Mouse (Mus musculus): ENCODE results near the gene Rhbdl2. TPM values are rescaled to one million over a fixed set of nuclear protein-coding genes. Genes with fewer than 3 reads are reported as not detected.

Rhbdl2 gene
- total RNA-seq, 1 experiment: 2.7 TPM

DNA sequence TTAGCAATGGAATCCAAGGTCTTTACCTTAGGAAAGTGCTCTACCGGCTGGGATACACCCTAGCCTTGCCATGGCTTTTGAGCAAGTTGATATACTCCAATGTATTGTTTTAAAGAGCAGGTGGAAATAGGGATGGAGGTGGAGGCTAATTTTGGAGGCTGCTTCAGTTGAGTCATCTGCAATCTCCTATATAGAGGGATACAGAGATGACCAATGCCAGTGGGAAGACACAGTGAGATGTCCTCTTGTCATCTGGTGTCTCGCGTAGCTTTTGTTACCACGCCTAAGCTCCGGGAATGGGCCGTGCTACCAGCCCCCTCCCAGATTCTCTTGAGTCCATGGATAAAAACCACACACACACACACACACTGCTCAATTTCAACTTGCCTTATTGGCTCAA is 5.5 kb downstream of the Rhbdl2 start:
- Histone ChIP-seq H3K27ac (ENCODE audit: insufficient read depth, low read depth, low read length, poor library complexity, severe bottlenecking) (no peak overlapping the region), H3K4me1 (ENCODE audit: control insufficient read depth in 2 of 2, insufficient read depth in 2 of 2, low read length in 2 of 2, poor library complexity in 1 of 2) (no peaks in the 10 kb centered on the region), H3K9ac (ENCODE audit: insufficient read depth, low read depth, low read length, poor library complexity, severe bottlenecking) (no peak overlapping the region), H3K9me3 (ENCODE audit: control insufficient read depth, insufficient read depth, low read depth, low read length) (no peaks in the 10 kb centered on the region), H3K4me3 (ENCODE audit: insufficient read depth in 1 of 2, low read depth in 1 of 2, low read length in 2 of 2, poor library complexity in 1 of 2, severe bottlenecking in 1 of 2) (no peak overlapping the region), H3K36me3 (ENCODE audit: control insufficient read depth, insufficient read depth, low read length, poor library complexity, severe bottlenecking) (no peaks in the 10 kb centered on the region)
- no peak for TF ChIP-seq MAFK (IDR thresholded peaks at IDR 0.05; ENCODE audit: insufficient read depth, low read depth, low read length)
- no peak for TF ChIP-seq CHD2 (IDR thresholded peaks at IDR 0.05; ENCODE audit: low read depth, low read length)
- no peak for TF ChIP-seq ZNF384 (IDR thresholded peaks at IDR 0.05; ENCODE audit: low read depth, low read length)
- TF ChIP-seq HCFC1 (IDR thresholded peaks at IDR 0.05; ENCODE audit: borderline replicate concordance, insufficient read depth, low read length): no peak
- no peak for TF ChIP-seq ZC3H11A (IDR thresholded peaks at IDR 0.05; ENCODE audit: borderline replicate concordance, low read depth, low read length)
- in situ Hi-C loops (cut with MboI; ENCODE audit: low sequenced_read_pairs in 2 of 2, unreplicated experiment in 2 of 2): no loop called here
- no peak for DNase-seq (ENCODE audit: low read depth, low spot score)

DNA sequence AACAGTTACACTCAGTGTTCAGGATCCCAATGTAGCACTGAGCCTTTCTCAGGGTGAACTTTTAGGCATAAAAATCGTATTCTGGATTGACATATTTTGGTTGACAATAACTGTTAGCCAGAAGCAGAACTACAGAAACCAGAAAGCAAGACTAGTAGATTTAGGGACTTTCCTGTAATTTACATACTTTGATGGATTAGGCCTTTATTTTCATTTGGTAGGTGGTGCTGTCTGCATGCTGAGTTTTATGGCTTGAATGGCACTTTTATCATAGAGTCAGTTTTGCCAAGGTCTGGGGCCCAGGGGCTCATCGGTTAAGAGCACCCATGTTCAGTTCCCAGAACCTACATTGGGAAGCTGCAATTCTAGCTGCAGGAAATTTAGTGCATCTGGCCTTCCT is 7.4 kb downstream of the Rhbdl2 start:
- no peak for TF ChIP-seq ZNF384 (IDR thresholded peaks at IDR 0.05; ENCODE audit: low read depth, low read length)
- no peak for TF ChIP-seq HCFC1 (IDR thresholded peaks at IDR 0.05; ENCODE audit: borderline replicate concordance, insufficient read depth, low read length)
- no peak for TF ChIP-seq MAFK (IDR thresholded peaks at IDR 0.05; ENCODE audit: insufficient read depth, low read depth, low read length)
- TF ChIP-seq CHD2 (IDR thresholded peaks at IDR 0.05; ENCODE audit: low read depth, low read length): no peak
- no peak for TF ChIP-seq ZC3H11A (IDR thresholded peaks at IDR 0.05; ENCODE audit: borderline replicate concordance, low read depth, low read length)
- in situ Hi-C loops (cut with MboI; ENCODE audit: low sequenced_read_pairs in 2 of 2, unreplicated experiment in 2 of 2): no loop called here
- no peak for DNase-seq (ENCODE audit: low read depth, low spot score)

DNA sequence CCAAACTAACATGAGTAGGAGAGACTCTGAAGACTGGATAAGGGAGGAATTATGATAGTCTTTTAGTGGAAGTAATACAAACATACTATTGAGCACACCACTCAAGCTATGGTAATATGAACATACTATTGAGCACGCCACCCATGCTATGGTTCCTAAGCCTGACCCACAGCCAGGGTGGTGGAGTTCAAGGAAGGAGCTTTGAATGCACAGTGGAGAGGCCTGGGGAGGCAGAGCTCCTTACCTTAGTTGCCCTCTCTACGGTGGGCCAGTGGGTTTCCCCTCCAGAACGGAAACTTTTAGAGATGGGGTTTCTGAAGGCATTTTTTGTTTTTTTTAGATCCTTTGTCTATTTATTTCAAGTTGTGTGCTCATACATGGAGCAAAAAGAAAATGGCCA is 9.7 kb downstream of the Rhbdl2 start:
- Histone ChIP-seq H3K4me1 (ENCODE audit: control insufficient read depth in 2 of 2, insufficient read depth in 2 of 2, low read length in 2 of 2, poor library complexity in 1 of 2) (no peaks in the 10 kb centered on the region), H3K4me3 (ENCODE audit: insufficient read depth in 1 of 2, low read depth in 1 of 2, low read length in 2 of 2, poor library complexity in 1 of 2, severe bottlenecking in 1 of 2) (no peak overlapping the region), H3K27ac (ENCODE audit: insufficient read depth, low read depth, low read length, poor library complexity, severe bottlenecking) (no peak overlapping the region), H3K9me3 (ENCODE audit: control insufficient read depth, insufficient read depth, low read depth, low read length) (no peaks in the 10 kb centered on the region), H3K36me3 (ENCODE audit: control insufficient read depth, insufficient read depth, low read length, poor library complexity, severe bottlenecking) (no peaks in the 10 kb centered on the region), H3K9ac (ENCODE audit: insufficient read depth, low read depth, low read length, poor library complexity, severe bottlenecking) (no peak overlapping the region)
- DNase-seq (ENCODE audit: low read depth, low spot score): no peak
- no peak for TF ChIP-seq HCFC1 (IDR thresholded peaks at IDR 0.05; ENCODE audit: borderline replicate concordance, insufficient read depth, low read length)
- TF ChIP-seq CHD2 (IDR thresholded peaks at IDR 0.05; ENCODE audit: low read depth, low read length): no peak
- no peak for TF ChIP-seq ZNF384 (IDR thresholded peaks at IDR 0.05; ENCODE audit: low read depth, low read length)
- in situ Hi-C loops (cut with MboI; ENCODE audit: low sequenced_read_pairs in 2 of 2, unreplicated experiment in 2 of 2): no loop called here

More for the DNA sequence above, 7.4 kb downstream of the Rhbdl2 start:
- Histone ChIP-seq H3K9me3 (ENCODE audit: control insufficient read depth, insufficient read depth, low read depth, low read length) (no peaks in the 10 kb centered on the region), H3K4me3 (ENCODE audit: insufficient read depth in 1 of 2, low read depth in 1 of 2, low read length in 2 of 2, poor library complexity in 1 of 2, severe bottlenecking in 1 of 2) (no peak overlapping the region), H3K27ac (ENCODE audit: insufficient read depth, low read depth, low read length, poor library complexity, severe bottlenecking) (no peak overlapping the region), H3K9ac (ENCODE audit: insufficient read depth, low read depth, low read length, poor library complexity, severe bottlenecking) (no peak overlapping the region), H3K36me3 (ENCODE audit: control insufficient read depth, insufficient read depth, low read length, poor library complexity, severe bottlenecking) (no peaks in the 10 kb centered on the region), H3K4me1 (ENCODE audit: control insufficient read depth in 2 of 2, insufficient read depth in 2 of 2, low read length in 2 of 2, poor library complexity in 1 of 2) (no peaks in the 10 kb centered on the region)

DNA sequence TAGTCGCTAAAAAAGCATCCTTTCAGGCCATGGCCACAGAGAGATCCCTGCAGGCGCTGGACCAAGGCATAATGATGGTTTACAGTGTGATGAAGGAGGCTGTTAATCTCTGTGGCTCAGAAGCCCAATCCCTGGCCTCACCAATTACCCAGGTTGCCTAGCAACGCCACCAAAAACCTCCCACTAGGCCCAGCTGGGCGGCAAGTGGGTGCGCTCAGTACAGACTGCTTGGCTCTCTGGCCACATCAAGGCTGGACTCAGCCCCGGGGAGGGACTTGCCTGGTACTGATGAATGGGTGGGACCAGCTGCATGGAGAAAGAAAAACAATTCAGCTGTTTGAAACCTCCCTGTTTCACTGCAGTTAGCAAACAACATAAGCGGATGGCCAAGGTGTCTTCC is 10.2 kb downstream of the Rhbdl2 start:
- no peaks in the 10 kb centered on the region for H3K36me3 ChIP-seq (ENCODE audit: control insufficient read depth, insufficient read depth, low read length, poor library complexity, severe bottlenecking)
- H3K4me3 ChIP-seq (ENCODE audit: insufficient read depth in 1 of 2, low read depth in 1 of 2, low read length in 2 of 2, poor library complexity in 1 of 2, severe bottlenecking in 1 of 2): no peak overlapping the region
- no peak for TF ChIP-seq HCFC1 (IDR thresholded peaks at IDR 0.05; ENCODE audit: borderline replicate concordance, insufficient read depth, low read length)
- TF ChIP-seq ZC3H11A (IDR thresholded peaks at IDR 0.05; ENCODE audit: borderline replicate concordance, low read depth, low read length): no peak
- no peak for TF ChIP-seq CHD2 (IDR thresholded peaks at IDR 0.05; ENCODE audit: low read depth, low read length)
- TF ChIP-seq MAFK (IDR thresholded peaks at IDR 0.05; ENCODE audit: insufficient read depth, low read depth, low read length): no peak
- no peak for TF ChIP-seq ZNF384 (IDR thresholded peaks at IDR 0.05; ENCODE audit: low read depth, low read length)
- H3K9ac ChIP-seq (ENCODE audit: insufficient read depth, low read depth, low read length, poor library complexity, severe bottlenecking): no peak overlapping the region
- no peak overlapping the region for H3K27ac ChIP-seq (ENCODE audit: insufficient read depth, low read depth, low read length, poor library complexity, severe bottlenecking)
- H3K4me1 ChIP-seq (ENCODE audit: control insufficient read depth in 2 of 2, insufficient read depth in 2 of 2, low read length in 2 of 2, poor library complexity in 1 of 2): no peaks in the 10 kb centered on the region
- no peaks in the 10 kb centered on the region for H3K9me3 ChIP-seq (ENCODE audit: control insufficient read depth, insufficient read depth, low read depth, low read length)
- DNase-seq (ENCODE audit: low read depth, low spot score): no peak
- in situ Hi-C loops (cut with MboI; ENCODE audit: low sequenced_read_pairs in 2 of 2, unreplicated experiment in 2 of 2): no loop called here

DNA sequence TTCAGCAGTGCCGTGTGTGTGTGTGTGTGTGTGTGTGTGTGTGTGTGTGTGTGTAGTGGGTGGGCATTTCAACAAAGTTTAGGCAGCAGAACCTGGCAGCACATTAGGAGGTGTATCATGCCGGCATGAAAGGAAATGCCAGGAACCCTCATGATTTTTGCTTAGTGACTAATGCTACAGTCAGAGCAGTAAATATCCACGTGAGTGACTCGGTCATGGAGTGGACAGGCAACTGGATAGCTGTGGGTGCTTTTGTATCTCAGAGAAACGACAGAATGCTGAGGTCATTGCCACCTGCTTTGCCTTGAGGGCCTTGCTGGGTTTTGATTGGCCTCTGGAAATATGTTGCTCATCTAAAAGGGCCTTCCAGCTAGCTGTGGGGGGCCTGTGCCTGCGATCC is 16.0 kb downstream of the Rhbdl2 start:
- in situ Hi-C loops (cut with MboI; ENCODE audit: low sequenced_read_pairs in 2 of 2, unreplicated experiment in 2 of 2): no loop called here
- H3K4me3 ChIP-seq (ENCODE audit: insufficient read depth in 1 of 2, low read depth in 1 of 2, low read length in 2 of 2, poor library complexity in 1 of 2, severe bottlenecking in 1 of 2): no peak overlapping the region
- H3K36me3 ChIP-seq (ENCODE audit: control insufficient read depth, insufficient read depth, low read length, poor library complexity, severe bottlenecking): no peaks in the 10 kb centered on the region
- H3K9me3 ChIP-seq (ENCODE audit: control insufficient read depth, insufficient read depth, low read depth, low read length): no peaks in the 10 kb centered on the region
- peaks cover 0 to 2% of the 10 kb centered on the region in 2 experiments; a peak in 1 of 4 replicates for H3K4me1 ChIP-seq (ENCODE audit: control insufficient read depth in 2 of 2, insufficient read depth in 2 of 2, low read length in 2 of 2, poor library complexity in 1 of 2)
- no peak overlapping the region for H3K9ac ChIP-seq (ENCODE audit: insufficient read depth, low read depth, low read length, poor library complexity, severe bottlenecking)
- H3K27ac ChIP-seq (ENCODE audit: insufficient read depth, low read depth, low read length, poor library complexity, severe bottlenecking): no peak overlapping the region
- TF ChIP-seq HCFC1 (IDR thresholded peaks at IDR 0.05; ENCODE audit: borderline replicate concordance, insufficient read depth, low read length) (no peak), ZNF384 (IDR thresholded peaks at IDR 0.05; ENCODE audit: low read depth, low read length) (no peak), ZC3H11A (IDR thresholded peaks at IDR 0.05; ENCODE audit: borderline replicate concordance, low read depth, low read length) (no peak), CHD2 (IDR thresholded peaks at IDR 0.05; ENCODE audit: low read depth, low read length) (no peak), MAFK (IDR thresholded peaks at IDR 0.05; ENCODE audit: insufficient read depth, low read depth, low read length) (no peak)
- no peak for DNase-seq (ENCODE audit: low read depth, low spot score)
